Mouse (Mus musculus): ENCODE measurements around the gene Tmem120b. TPM values are rescaled to one million over a fixed set of nuclear protein-coding genes. Genes with fewer than 3 reads are reported as not detected.

The Tmem120b gene
- polyA plus RNA-seq, 1 experiment from 2014 or later, result 9.3 TPM

- Histone ChIP-seq H3K4me2 (ENCODE audit: low read depth, severe bottlenecking) (no peak overlapping the region), H3K9ac (ENCODE audit: low read length) (no peak overlapping the region), H3K27ac (replicated peaks; ENCODE audit: low read depth, low read length) (no peak overlapping the region), H3K36me3 (ENCODE audit: control insufficient read depth, insufficient read depth, low read length) (no peaks in the 10 kb centered on the region; the same call in 1 of the 2 replicates), H3K4me3 (ENCODE audit: low read depth, low read length) (no peak overlapping the region), H3K9me3 (ENCODE audit: control insufficient read depth, low read length) (no peaks in the 10 kb centered on the region), H3K4me1 (ENCODE audit: control insufficient read depth, insufficient read depth, low read length) (peaks cover 3% of the 10 kb centered on the region; the same call in 1 of the 2 replicates), H3K27me3 (ENCODE audit: control insufficient read depth, insufficient read depth, low read length) (no peaks in the 10 kb centered on the region)
- 81% methylated on average over 6 of the region's 6 CpGs for WGBS
- no peak for DNase-seq (ENCODE audit: low spot score)
- ATAC-seq (ENCODE audit: insufficient number of reproducible peaks, low FRiP score, low TSS enrichment, low read depth), result no peak
Measured at GRCm38 (mm10) chr5:123027436-123027835, 40.8 kb upstream of the Tmem120b start.

GRCm38 (mm10) chr5:123029729-123030128, 38.5 kb upstream of the Tmem120b start:
- ATAC-seq (ENCODE audit: insufficient number of reproducible peaks, low FRiP score, low TSS enrichment, low read depth), result no peak
- Histone ChIP-seq H3K27me3 (ENCODE audit: control insufficient read depth, insufficient read depth, low read length) (no peaks in the 10 kb centered on the region), H3K27ac (replicated peaks; ENCODE audit: low read depth, low read length) (no peak overlapping the region), H3K9ac (ENCODE audit: low read length) (no peak overlapping the region), H3K9me3 (ENCODE audit: control insufficient read depth, low read length) (no peaks in the 10 kb centered on the region), H3K4me2 (ENCODE audit: low read depth, severe bottlenecking) (no peak overlapping the region), H3K4me1 (ENCODE audit: control insufficient read depth, insufficient read depth, low read length) (peaks cover 3% of the 10 kb centered on the region; the same call in 1 of the 2 replicates), H3K4me3 (ENCODE audit: low read depth, low read length) (no peak overlapping the region), H3K36me3 (ENCODE audit: control insufficient read depth, insufficient read depth, low read length) (no peaks in the 10 kb centered on the region; the same call in 1 of the 2 replicates)
- DNase-seq (ENCODE audit: low spot score), result no peak
- WGBS, result 91% methylated on average over 7 of the region's 7 CpGs

- H3K9ac ChIP-seq (ENCODE audit: low read length), result no peak overlapping the region
- no peak for ATAC-seq (ENCODE audit: insufficient number of reproducible peaks, low FRiP score, low TSS enrichment, low read depth)
- H3K4me1 ChIP-seq (ENCODE audit: control insufficient read depth, insufficient read depth, low read length), result peaks cover 3% of the 10 kb centered on the region; the same call in 1 of the 2 replicates
- no peaks in the 10 kb centered on the region for H3K27me3 ChIP-seq (ENCODE audit: control insufficient read depth, insufficient read depth, low read length)
- no peak overlapping the region for H3K27ac ChIP-seq (replicated peaks; ENCODE audit: low read depth, low read length)
- H3K4me2 ChIP-seq (ENCODE audit: low read depth, severe bottlenecking), result no peak overlapping the region
- 89% methylated on average over 3 of the region's 3 CpGs for WGBS
- H3K4me3 ChIP-seq (ENCODE audit: low read depth, low read length), result no peak overlapping the region
- no peaks in the 10 kb centered on the region; the same call in 1 of the 2 replicates for H3K36me3 ChIP-seq (ENCODE audit: control insufficient read depth, insufficient read depth, low read length)
- no peak for DNase-seq (ENCODE audit: low spot score)
- no peaks in the 10 kb centered on the region for H3K9me3 ChIP-seq (ENCODE audit: control insufficient read depth, low read length)
Measured at GRCm38 (mm10) chr5:123031312-123031711, 36.9 kb upstream of the Tmem120b start.

GRCm38 (mm10) chr5:123033646-123034160, 34.5 kb upstream of the Tmem120b start:
- ATAC-seq (ENCODE audit: insufficient number of reproducible peaks, low FRiP score, low TSS enrichment, low read depth) (no peak), DNase-seq (ENCODE audit: low spot score) (no peak)
- no peaks in the 10 kb centered on the region for H3K4me1 ChIP-seq (ENCODE audit: control insufficient read depth, insufficient read depth, low read length)
- H3K36me3 ChIP-seq (ENCODE audit: control insufficient read depth, insufficient read depth, low read length), result no peaks in the 10 kb centered on the region; the same call in 1 of the 2 replicates
- H3K9ac ChIP-seq (ENCODE audit: low read length), result no peak overlapping the region
- no peaks in the 10 kb centered on the region for H3K27me3 ChIP-seq (ENCODE audit: control insufficient read depth, insufficient read depth, low read length)
- H3K4me3 ChIP-seq (ENCODE audit: low read depth, low read length), result no peak overlapping the region
- WGBS, result 72% methylated on average over 7 of the region's 7 CpGs
- H3K9me3 ChIP-seq (ENCODE audit: control insufficient read depth, low read length), result no peaks in the 10 kb centered on the region
- H3K4me2 ChIP-seq (ENCODE audit: low read depth, severe bottlenecking), result no peak overlapping the region
- no peak overlapping the region for H3K27ac ChIP-seq (replicated peaks; ENCODE audit: low read depth, low read length)

GRCm38 (mm10) chr5:123035089-123035488, 33.1 kb upstream of the Tmem120b start:
- Histone ChIP-seq H3K27me3 (ENCODE audit: control insufficient read depth, insufficient read depth, low read length) (no peaks in the 10 kb centered on the region), H3K4me2 (ENCODE audit: low read depth, severe bottlenecking) (no peak overlapping the region), H3K9me3 (ENCODE audit: control insufficient read depth, low read length) (no peaks in the 10 kb centered on the region), H3K27ac (replicated peaks; ENCODE audit: low read depth, low read length) (no peak overlapping the region), H3K4me1 (ENCODE audit: control insufficient read depth, insufficient read depth, low read length) (no peaks in the 10 kb centered on the region), H3K4me3 (ENCODE audit: low read depth, low read length) (no peak overlapping the region), H3K9ac (ENCODE audit: low read length) (no peak overlapping the region), H3K36me3 (ENCODE audit: control insufficient read depth, insufficient read depth, low read length) (no peaks in the 10 kb centered on the region)
- no peak for DNase-seq (ENCODE audit: low spot score)
- no peak for ATAC-seq (ENCODE audit: insufficient number of reproducible peaks, low FRiP score, low TSS enrichment, low read depth)
- WGBS, result 88% methylated on average over 4 of the region's 4 CpGs

GRCm38 (mm10) chr5:123035564-123035963, 32.7 kb upstream of the Tmem120b start:
- Histone ChIP-seq H3K27ac (replicated peaks; ENCODE audit: low read depth, low read length) (no peak overlapping the region), H3K4me2 (ENCODE audit: low read depth, severe bottlenecking) (no peak overlapping the region), H3K4me3 (ENCODE audit: low read depth, low read length) (no peak overlapping the region), H3K9me3 (ENCODE audit: control insufficient read depth, low read length) (no peaks in the 10 kb centered on the region), H3K27me3 (ENCODE audit: control insufficient read depth, insufficient read depth, low read length) (no peaks in the 10 kb centered on the region), H3K4me1 (ENCODE audit: control insufficient read depth, insufficient read depth, low read length) (no peaks in the 10 kb centered on the region), H3K36me3 (ENCODE audit: control insufficient read depth, insufficient read depth, low read length) (no peaks in the 10 kb centered on the region), H3K9ac (ENCODE audit: low read length) (no peak overlapping the region)
- ATAC-seq (ENCODE audit: insufficient number of reproducible peaks, low FRiP score, low TSS enrichment, low read depth) (no peak), DNase-seq (ENCODE audit: low spot score) (no peak)
- 36% methylated on average over 6 of the region's 6 CpGs for WGBS

GRCm38 (mm10) chr5:123038115-123038514, 30.1 kb upstream of the Tmem120b start:
- H3K27me3 ChIP-seq (ENCODE audit: control insufficient read depth, insufficient read depth, low read length), result no peaks in the 10 kb centered on the region
- no peaks in the 10 kb centered on the region for H3K4me1 ChIP-seq (ENCODE audit: control insufficient read depth, insufficient read depth, low read length)
- no peak for DNase-seq (ENCODE audit: low spot score)
- H3K4me2 ChIP-seq (ENCODE audit: low read depth, severe bottlenecking), result no peak overlapping the region
- no peak overlapping the region for H3K27ac ChIP-seq (replicated peaks; ENCODE audit: low read depth, low read length)
- no peak overlapping the region for H3K4me3 ChIP-seq (ENCODE audit: low read depth, low read length)
- WGBS, result 86% methylated on average over 5 of the region's 5 CpGs
- no peak for ATAC-seq (ENCODE audit: insufficient number of reproducible peaks, low FRiP score, low TSS enrichment, low read depth)
- no peaks in the 10 kb centered on the region for H3K36me3 ChIP-seq (ENCODE audit: control insufficient read depth, insufficient read depth, low read length)
- no peak overlapping the region for H3K9ac ChIP-seq (ENCODE audit: low read length)
- H3K9me3 ChIP-seq (ENCODE audit: control insufficient read depth, low read length), result no peaks in the 10 kb centered on the region

GRCm38 (mm10) chr5:123039120-123039752, 29.0 kb upstream of the Tmem120b start:
- Histone ChIP-seq H3K27ac (replicated peaks; ENCODE audit: low read depth, low read length) (no peak overlapping the region), H3K36me3 (ENCODE audit: control insufficient read depth, insufficient read depth, low read length) (no peaks in the 10 kb centered on the region), H3K4me3 (ENCODE audit: low read depth, low read length) (peak overlapping the region; percentile 24), H3K4me1 (ENCODE audit: control insufficient read depth, insufficient read depth, low read length) (no peaks in the 10 kb centered on the region), H3K9ac (ENCODE audit: low read length) (peak overlapping the region; percentile 37; the same call in 1 of the 2 replicates), H3K9me3 (ENCODE audit: control insufficient read depth, low read length) (no peaks in the 10 kb centered on the region), H3K27me3 (ENCODE audit: control insufficient read depth, insufficient read depth, low read length) (no peaks in the 10 kb centered on the region), H3K4me2 (ENCODE audit: low read depth, severe bottlenecking) (peak overlapping the region; percentile 48)
- no peak for ATAC-seq (ENCODE audit: insufficient number of reproducible peaks, low FRiP score, low TSS enrichment, low read depth)
- WGBS, result 4% methylated on average over 25 of the region's 25 CpGs
- DNase-seq (ENCODE audit: low spot score), result peak; percentile 72
